Mouse (Mus musculus): ENCODE data around the gene Ddx46. TPM values are rescaled to one million over a fixed set of nuclear protein-coding genes. Genes with fewer than 3 reads are reported as not detected.
"Not testable (repeated sequence)": the region's sequence is repeated elsewhere in the genome, so short reads cannot be mapped to it uniquely, and the experiment has no call there.

Ddx46 gene
- polyA plus RNA-seq, 1 experiment from 2014 or later = 33.8 TPM

DNA sequence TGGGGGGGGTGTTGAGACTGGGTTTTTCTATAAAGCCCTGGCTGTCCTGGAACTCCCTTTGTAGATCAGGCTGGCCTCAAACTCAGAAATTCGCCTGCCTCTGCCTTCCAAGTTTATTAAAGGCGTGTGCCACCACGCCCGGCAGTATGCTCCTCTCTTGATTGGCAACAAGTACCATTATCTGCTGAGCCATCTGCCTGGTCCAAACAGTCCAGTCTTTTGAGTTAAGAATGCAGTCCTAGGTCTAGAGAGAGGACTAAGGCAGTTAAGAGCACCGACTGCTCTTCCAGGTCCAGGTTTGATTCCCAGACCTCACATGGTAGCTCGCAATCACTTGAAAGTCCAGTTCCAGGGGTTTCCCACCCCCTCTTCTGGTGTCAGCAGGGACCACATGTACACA is 16.2 kb downstream of the Ddx46 start:
- no peaks in the 10 kb centered on the region for H3K4me1 ChIP-seq
- peaks cover 99% of the 10 kb centered on the region for H3K36me3 ChIP-seq
- ATAC-seq (replicated peaks) = no peak
- no peak overlapping the region for H3K4me2 ChIP-seq (replicated peaks)
- H3K9me3 ChIP-seq = no peaks in the 10 kb centered on the region
- H3K9ac ChIP-seq (replicated peaks) = no peak overlapping the region
- WGBS = 95% methylated on average over 6 of the region's 6 CpGs
- no peak overlapping the region for H3K4me3 ChIP-seq
- no peak overlapping the region for H3K27ac ChIP-seq (replicated peaks)
- no peaks in the 10 kb centered on the region for H3K27me3 ChIP-seq

DNA sequence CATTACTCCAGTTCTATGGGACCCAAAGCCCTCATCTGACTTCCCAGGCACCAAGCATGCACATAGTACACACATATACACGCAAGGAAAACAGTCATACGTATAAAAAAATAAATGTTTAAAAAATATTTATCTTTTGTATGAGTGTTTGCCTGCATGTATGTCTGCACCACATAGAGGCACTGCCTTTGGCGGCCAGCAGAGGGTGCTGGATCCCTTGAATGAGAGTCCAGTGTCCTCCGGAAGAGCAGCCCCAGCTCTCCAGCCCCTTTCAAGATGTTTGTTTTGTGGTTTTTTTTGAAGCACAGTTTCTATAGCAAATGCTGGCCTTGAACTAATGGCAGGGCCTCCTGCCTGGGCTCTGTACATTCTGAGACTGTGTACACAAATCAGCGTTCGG is 33.7 kb downstream of the Ddx46 start:
- Histone ChIP-seq H3K4me1 (no peaks in the 10 kb centered on the region), H3K9ac (replicated peaks) (no peak overlapping the region), H3K27ac (replicated peaks) (no peak overlapping the region), H3K4me2 (replicated peaks) (no peak overlapping the region), H3K36me3 (peaks cover 91% of the 10 kb centered on the region), H3K4me3 (no peak overlapping the region), H3K9me3 (no peaks in the 10 kb centered on the region), H3K27me3 (no peaks in the 10 kb centered on the region)
- 87% methylated on average over 6 of the region's 6 CpGs for WGBS
- no peak for ATAC-seq (replicated peaks)

- ATAC-seq (replicated peaks) = no peak
- Histone ChIP-seq H3K4me3 (no peak overlapping the region), H3K4me1 (no peaks in the 10 kb centered on the region), H3K27ac (replicated peaks) (no peak overlapping the region), H3K4me2 (replicated peaks) (no peak overlapping the region), H3K9me3 (no peaks in the 10 kb centered on the region), H3K27me3 (no peaks in the 10 kb centered on the region), H3K36me3 (peaks cover 89% of the 10 kb centered on the region), H3K9ac (replicated peaks) (no peak overlapping the region)
- WGBS = 95% methylated on average over 6 of the region's 6 CpGs
Measured at GRCm38 (mm10) chr13:55672711-55673110, 37.9 kb downstream of the Ddx46 start.

GRCm38 (mm10) chr13:55677364-55677763 is 42.5 kb downstream of the Ddx46 start:
- no peak for ATAC-seq (replicated peaks)
- Histone ChIP-seq H3K9ac (replicated peaks) (no peak overlapping the region), H3K4me3 (no peak overlapping the region), H3K4me1 (no peaks in the 10 kb centered on the region), H3K27ac (replicated peaks) (no peak overlapping the region), H3K4me2 (replicated peaks) (no peak overlapping the region), H3K36me3 (peaks cover 84% of the 10 kb centered on the region), H3K27me3 (no peaks in the 10 kb centered on the region), H3K9me3 (no peaks in the 10 kb centered on the region)
- 91% methylated on average over 8 of the region's 8 CpGs for WGBS

- Histone ChIP-seq H3K4me3 (no peak overlapping the region), H3K4me1 (no peaks in the 10 kb centered on the region), H3K27ac (replicated peaks) (no peak overlapping the region), H3K9ac (replicated peaks) (no peak overlapping the region), H3K9me3 (no peaks in the 10 kb centered on the region), H3K27me3 (no peaks in the 10 kb centered on the region), H3K36me3 (peaks cover 43% of the 10 kb centered on the region), H3K4me2 (replicated peaks) (no peak overlapping the region)
- WGBS = 82% methylated on average over 9 of the region's 9 CpGs
- no peak for ATAC-seq (replicated peaks)
Measured at GRCm38 (mm10) chr13:55682201-55682600, 47.4 kb downstream of the Ddx46 start.

DNA sequence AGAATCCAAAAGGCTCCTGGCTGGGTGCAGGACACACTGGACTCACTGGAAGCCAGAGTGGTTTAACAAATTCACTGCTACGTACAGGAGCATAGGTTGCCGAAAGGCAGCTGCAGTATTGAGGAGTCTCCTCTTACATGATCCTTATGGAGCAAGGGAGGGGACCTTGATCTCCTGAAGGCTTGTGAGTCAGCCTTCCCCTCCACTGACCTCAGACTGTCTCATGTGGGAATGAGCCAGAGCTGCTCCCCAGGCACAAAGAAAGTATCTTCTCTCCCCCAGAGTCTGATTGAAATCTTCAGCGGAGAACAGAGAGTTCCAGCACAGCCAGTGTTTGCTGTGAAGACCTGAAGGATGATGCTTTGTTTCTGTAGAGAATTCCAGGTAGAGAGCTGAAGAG is 48.8 kb downstream of the Ddx46 start:
- no peaks in the 10 kb centered on the region for H3K4me1 ChIP-seq
- no peaks in the 10 kb centered on the region for H3K9me3 ChIP-seq
- peaks cover 29% of the 10 kb centered on the region for H3K36me3 ChIP-seq
- WGBS = 93% methylated on average over 3 of the region's 3 CpGs
- no peak for ATAC-seq (replicated peaks)
- no peak overlapping the region for H3K9ac ChIP-seq (replicated peaks)
- H3K27me3 ChIP-seq = no peaks in the 10 kb centered on the region
- no peak overlapping the region for H3K4me3 ChIP-seq
- H3K27ac ChIP-seq (replicated peaks) = no peak overlapping the region
- no peak overlapping the region for H3K4me2 ChIP-seq (replicated peaks)

DNA sequence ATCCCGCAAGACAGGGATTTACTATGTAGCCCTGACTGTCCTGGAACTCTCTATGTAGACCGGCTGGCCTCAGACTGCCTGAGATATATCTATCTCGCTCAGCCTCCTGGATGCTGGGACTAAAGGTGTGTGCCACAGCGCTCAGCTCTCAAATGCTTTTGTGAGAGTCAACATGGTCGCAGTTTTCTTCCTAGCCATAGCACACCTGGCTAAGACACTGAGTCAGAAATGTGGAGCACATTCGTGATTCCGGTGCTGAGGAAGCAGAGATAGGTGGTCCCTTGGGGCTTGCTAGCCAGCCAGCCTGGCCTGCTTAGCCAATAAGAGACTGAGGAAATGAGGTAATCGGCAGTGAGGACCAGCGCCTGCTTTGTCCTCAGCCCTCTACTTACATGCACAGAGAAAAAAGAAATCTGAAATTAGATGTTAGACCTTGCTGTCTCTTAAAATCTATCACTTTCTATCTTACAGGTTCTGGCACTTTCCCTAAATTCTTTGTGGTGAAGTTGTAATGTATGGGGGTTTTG is 51.3 kb downstream of the Ddx46 start:
- Histone ChIP-seq H3K4me1 (no peaks in the 10 kb centered on the region), H3K36me3 (peaks cover 5% of the 10 kb centered on the region; the same call in 1 of the 2 replicates), H3K4me2 (replicated peaks) (no peak overlapping the region), H3K27me3 (no peaks in the 10 kb centered on the region), H3K9me3 (no peaks in the 10 kb centered on the region), H3K27ac (replicated peaks) (no peak overlapping the region), H3K4me3 (no peak overlapping the region), H3K9ac (replicated peaks) (no peak overlapping the region)
- WGBS = 82% methylated on average over 9 of the region's 9 CpGs
- ATAC-seq (replicated peaks) = no peak

- H3K4me3 ChIP-seq = no peak overlapping the region
- no peaks in the 10 kb centered on the region for H3K36me3 ChIP-seq
- no peaks in the 10 kb centered on the region for H3K27me3 ChIP-seq
- WGBS = 13% methylated on average over 4 of the region's 4 CpGs
- no peak overlapping the region for H3K9ac ChIP-seq (replicated peaks)
- H3K4me1 ChIP-seq = peaks cover 5% of the 10 kb centered on the region; the same call in 1 of the 2 replicates
- H3K4me2 ChIP-seq (replicated peaks) = no peak overlapping the region
- no peaks in the 10 kb centered on the region for H3K9me3 ChIP-seq
- no peak for ATAC-seq (replicated peaks)
- no peak overlapping the region for H3K27ac ChIP-seq (replicated peaks)
Measured at GRCm38 (mm10) chr13:55687927-55688602, 53.2 kb downstream of the Ddx46 start.

DNA sequence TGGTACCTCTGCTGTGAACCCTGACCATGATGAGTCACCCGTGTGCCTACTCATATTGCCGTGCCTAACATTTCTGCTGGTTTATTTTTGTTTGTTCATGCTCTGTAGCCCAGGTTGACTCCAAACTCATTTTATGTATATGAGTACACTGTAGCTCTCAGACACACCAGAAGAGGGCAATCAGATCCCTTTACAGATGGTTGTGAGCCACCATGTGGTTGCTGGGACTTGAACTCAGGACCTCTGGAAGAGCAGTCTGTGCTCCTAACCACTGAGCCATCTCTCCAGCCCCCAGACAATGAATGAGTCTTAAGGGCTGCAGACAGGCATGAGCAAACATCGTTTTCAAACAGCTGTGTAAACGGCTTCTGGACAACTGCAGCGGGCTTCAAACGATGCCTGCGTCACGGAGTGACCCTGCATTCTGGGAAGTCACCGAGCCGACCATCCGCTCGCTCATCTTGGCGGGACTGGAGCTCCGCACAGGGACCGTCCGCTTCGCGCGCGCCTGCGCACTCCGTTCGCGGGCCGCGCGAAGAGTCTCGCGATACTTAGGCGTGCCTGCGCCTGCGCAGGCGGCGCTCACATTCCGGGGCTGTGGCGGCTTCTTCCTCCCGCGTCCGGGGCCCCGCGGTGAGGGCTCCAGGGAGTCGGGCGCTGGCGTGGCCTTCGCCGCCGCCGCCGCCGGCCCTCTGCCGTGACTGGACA is 57.9 kb downstream of the Ddx46 start, which contains the start of gene B230219D22Rik:
B230219D22Rik (plus strand) TSS at position 590 of the 708 bp plus-strand sequence.
- Histone ChIP-seq H3K36me3 (no peaks in the 10 kb centered on the region), H3K9me3 (no peaks in the 10 kb centered on the region), H3K4me1 (peaks cover 32% of the 10 kb centered on the region), H3K4me3 (peak within 1 kb of the TSS; percentile 100), H3K27me3 (no peaks in the 10 kb centered on the region), H3K27ac (replicated peaks) (peak within 1 kb of the TSS; percentile 99), H3K4me2 (replicated peaks) (peak within 1 kb of the TSS; percentile 67), H3K9ac (replicated peaks) (peak within 1 kb of the TSS; percentile 100)
- 3% methylated on average over 50 of the region's 51 CpGs for WGBS
- peak; percentile 99 for ATAC-seq (replicated peaks)

GRCm38 (mm10) chr13:55693243-55693721 is 58.5 kb downstream of the Ddx46 start:
- peak overlapping the region; percentile 99 for H3K27ac ChIP-seq (replicated peaks)
- H3K4me1 ChIP-seq = peaks cover 33% of the 10 kb centered on the region
- H3K27me3 ChIP-seq = no peaks in the 10 kb centered on the region
- peak overlapping the region; percentile 60 for H3K4me2 ChIP-seq (replicated peaks)
- under 1% methylated on average over 47 of the region's 70 CpGs for WGBS
- peak overlapping the region; percentile 100 for H3K9ac ChIP-seq (replicated peaks)
- no peaks in the 10 kb centered on the region for H3K9me3 ChIP-seq
- H3K4me3 ChIP-seq = peak overlapping the region; percentile 100
- ATAC-seq (replicated peaks) = peak; percentile 69
- no peaks in the 10 kb centered on the region for H3K36me3 ChIP-seq

GRCm38 (mm10) chr13:55694110-55694509 is 59.3 kb downstream of the Ddx46 start:
- H3K4me1 ChIP-seq = peaks cover 33% of the 10 kb centered on the region
- H3K9ac ChIP-seq (replicated peaks) = peak overlapping the region; percentile 100
- WGBS = 15% methylated on average over 8 of the region's 8 CpGs
- no peaks in the 10 kb centered on the region for H3K9me3 ChIP-seq
- H3K27ac ChIP-seq (replicated peaks) = peak overlapping the region; percentile 99; the same call in 1 of the 2 replicates
- H3K27me3 ChIP-seq = no peaks in the 10 kb centered on the region
- peak overlapping the region; percentile 100 for H3K4me3 ChIP-seq
- peaks cover 6% of the 10 kb centered on the region for H3K36me3 ChIP-seq
- H3K4me2 ChIP-seq (replicated peaks) = peak overlapping the region; percentile 60
- ATAC-seq (replicated peaks) = no peak

DNA sequence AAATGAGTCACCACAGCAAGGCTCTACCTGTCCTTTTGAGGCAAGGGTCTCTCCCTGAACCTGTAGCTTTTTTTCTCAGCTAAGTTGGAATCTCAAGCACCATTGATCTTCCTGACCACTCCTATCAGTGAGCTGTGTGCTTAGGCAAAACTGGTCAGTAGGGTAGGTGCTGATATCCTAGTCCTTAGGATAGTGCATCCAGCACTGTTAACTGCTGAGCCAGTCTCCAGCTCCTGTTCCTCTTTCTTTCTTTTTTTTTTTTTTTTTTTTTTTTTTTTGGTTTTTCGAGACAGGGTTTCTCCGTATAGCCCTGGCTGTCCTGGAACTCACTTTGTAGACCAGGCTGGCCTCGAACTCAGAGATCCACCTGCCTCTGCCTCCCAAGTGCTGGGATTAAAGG is 61.2 kb downstream of the Ddx46 start:
- peaks cover 23% of the 10 kb centered on the region for H3K36me3 ChIP-seq
- not testable (repeated sequence) for H3K9me3 ChIP-seq; H3K27ac ChIP-seq (replicated peaks); H3K27me3 ChIP-seq; H3K9ac ChIP-seq (replicated peaks); H3K4me2 ChIP-seq (replicated peaks); H3K4me3 ChIP-seq; ATAC-seq (replicated peaks)
- H3K4me1 ChIP-seq = peaks cover 33% of the 10 kb centered on the region
- 100% methylated on average over 1 of the region's 3 CpGs for WGBS

Measured in forebrain, embryonic 15.5 days (tissue).